Mouse (Mus musculus): ENCODE results near the gene H3f3b.
A peak's percentile ranks its signal among the peaks of the same experiment; 100 is the strongest.
"Not testable (repeated sequence)": the region's sequence is repeated elsewhere in the genome, so short reads cannot be mapped to it uniquely, and the experiment has no call there.

The H3f3b gene

DNA sequence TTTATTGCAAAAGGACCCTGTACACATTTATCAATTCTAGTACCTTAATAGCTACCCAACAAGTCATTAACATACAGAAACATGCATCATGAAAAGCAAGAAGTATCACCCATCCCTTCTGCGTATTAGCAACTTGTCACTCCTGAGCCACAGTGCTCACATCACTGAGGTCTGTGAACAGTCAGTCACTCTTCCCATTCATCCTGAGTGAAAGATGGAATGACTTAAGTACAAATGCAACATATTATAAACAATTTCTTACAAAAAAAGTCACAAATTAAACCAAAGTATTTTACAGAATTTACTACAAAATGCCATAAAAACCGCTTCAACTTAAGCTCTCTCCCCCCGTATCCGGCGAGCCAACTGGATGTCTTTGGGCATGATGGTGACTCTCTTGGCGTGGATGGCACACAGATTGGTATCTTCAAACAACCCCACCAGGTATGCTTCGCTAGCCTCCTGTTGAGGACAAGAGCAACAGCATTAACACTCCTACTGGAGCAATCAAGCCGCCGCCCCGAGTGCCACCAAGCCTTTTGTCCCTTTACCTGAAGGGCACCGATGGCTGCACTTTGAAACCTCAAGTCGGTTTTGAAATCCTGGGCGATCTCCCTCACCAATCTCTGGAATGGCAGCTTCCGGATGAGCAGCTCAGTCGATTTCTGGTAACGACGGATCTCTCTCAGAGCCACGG lies 4.5 kb downstream of the H3f3b start:
- not testable (repeated sequence) for ATAC-seq (ENCODE audit: insufficient number of reproducible peaks, low FRiP score, low TSS enrichment)

DNA sequence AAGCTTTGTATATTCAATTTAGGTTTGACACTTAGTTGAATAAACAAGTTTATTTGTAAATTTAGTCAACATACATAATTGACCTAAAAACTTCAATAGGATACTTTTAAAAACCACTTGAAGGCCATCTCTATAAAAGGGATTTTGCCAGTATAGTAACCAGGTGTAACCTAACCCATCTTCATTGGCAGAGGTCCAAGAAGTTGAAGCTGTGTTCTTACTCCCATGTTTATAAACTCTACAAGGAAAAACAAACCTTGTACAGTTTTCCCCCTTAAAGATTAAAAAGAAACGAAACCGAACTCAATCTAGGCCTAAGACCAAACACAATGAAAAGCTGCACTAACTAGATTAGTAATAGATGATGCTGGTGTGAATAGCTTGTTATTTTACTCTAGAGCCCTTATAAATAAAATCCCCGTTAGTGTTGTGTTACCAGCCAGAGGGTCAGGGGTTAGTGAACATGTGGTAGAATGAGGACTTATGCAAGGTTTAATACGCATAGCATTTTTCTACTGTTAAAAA lies 5.4 kb downstream of the H3f3b start:
- no peak for ATAC-seq (ENCODE audit: insufficient number of reproducible peaks, low FRiP score, low TSS enrichment)

DNA sequence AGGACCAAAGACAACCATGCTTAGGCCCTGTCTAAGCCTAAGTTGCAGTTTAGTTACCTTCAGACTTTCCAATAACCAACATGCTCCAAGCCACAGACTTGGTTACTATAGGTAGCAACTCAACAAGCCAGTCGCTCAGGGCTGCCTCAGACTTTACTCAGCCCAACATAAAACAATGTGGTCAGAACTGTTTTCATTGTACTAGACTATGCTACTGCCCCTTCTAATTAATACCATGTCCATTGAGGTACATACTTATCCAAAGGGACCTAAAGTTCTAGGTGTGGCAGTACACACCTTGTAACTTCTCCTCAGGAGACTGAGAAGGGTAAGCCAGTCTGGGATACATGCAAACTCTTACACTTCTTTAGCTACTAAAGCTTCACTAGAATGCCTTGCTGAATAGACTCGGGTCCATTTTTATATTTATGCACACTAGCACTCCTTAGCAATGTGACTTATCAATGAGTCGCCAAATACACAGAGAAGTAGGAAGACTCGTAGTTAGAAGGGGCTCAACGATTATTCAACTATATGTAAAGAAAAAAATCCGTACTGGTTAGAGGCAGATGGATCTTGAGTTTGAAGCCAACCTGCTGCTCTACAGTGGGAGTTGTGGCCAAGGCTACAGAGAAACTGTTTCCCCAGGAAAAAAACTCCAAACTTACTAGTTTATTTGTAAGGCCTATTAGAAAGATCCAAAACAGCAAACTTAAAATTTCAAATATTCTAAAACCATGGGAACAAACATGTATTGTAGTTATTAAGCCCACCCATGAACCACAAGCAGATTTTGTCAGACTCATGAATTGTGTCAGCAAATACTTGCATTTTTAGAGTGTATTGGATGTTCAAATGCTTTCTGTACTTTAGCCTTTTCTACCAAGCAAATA lies 6.2 kb downstream of the H3f3b start:
- ATAC-seq (ENCODE audit: insufficient number of reproducible peaks, low FRiP score, low TSS enrichment) = no peak

DNA sequence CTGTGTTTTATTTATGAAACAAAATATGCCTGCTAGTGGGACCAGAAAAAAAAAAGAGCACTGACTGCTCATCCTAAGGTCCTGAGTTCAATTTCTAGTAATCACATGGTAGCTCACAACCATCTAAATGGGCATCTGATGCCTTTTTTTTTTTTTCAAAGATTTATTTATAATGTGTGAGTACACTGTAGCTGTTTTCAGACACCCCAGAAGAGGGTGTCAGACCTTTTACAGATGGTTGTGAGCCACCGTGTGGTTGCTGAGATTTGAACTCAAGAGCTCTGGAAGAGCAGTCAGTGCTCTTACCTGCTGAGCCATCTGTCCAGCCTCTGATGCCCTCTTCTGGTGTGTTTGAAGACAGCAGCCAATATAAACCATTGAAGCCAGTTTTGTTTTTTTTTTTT lies 7.2 kb downstream of the H3f3b start:
- ATAC-seq (ENCODE audit: insufficient number of reproducible peaks, low FRiP score, low TSS enrichment) = no peak

DNA sequence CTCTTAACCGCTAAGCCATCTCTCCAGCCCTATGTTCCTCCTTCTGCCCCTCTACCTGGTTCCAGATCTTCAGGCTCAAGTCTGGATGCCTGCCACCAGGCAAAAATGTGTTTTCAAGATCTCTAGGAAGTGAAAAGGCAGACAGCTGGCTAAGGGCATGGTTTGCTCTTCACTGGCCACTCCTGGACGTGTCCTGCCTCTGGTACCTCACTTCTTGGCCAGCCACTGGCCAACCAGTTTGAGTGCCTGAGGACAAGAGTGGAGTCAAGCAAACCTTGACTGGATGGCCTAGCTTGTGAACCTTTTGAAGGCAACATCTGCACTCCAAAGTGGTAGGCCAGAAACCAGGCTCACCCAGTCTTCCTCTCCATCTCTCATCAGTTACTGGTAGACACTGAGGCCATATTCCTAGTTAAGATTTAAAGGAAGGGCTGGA lies 7.8 kb downstream of the H3f3b start:
- ATAC-seq (ENCODE audit: insufficient number of reproducible peaks, low FRiP score, low TSS enrichment) = no peak

DNA sequence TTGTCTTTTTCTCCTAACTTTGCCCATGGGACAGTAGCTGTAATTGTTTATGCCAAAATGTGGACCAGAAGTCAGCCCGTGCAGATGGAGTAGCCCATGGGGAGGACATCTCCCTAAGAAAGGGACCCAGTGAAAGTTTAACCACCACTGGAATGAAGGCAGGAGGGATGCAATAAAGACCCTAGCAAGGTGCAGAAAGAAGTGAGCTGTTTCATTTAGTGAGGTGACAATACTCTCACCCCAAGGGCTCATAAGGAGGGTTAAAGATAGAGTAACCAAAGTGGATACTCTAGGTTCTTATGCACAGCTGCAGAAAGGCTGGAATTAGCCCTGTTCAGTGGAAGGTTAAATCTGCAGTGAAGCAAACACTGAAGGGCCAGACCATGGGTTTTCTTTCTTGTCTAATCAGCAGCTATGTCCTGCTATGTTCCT lies 8.4 kb downstream of the H3f3b start:
- ATAC-seq (ENCODE audit: insufficient number of reproducible peaks, low FRiP score, low TSS enrichment) = no peak

DNA sequence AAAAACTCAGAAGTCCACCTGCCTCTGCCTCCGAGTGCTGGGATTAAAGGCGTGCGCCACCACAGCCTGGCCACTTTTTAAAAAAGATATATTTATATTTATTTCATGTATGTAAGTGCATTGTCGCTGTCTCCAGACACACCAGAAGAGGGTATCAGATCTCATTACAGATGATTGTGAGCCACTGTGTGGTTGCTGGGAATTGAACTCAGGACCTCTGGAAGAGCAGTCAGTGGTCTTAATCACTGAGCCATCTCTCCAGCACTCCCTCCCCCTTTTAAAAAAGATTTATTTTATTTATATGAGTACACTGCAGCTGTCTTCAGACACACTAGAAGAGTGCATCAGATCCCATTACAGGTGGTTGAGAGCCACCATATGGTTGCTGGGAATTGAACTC lies 8.9 kb downstream of the H3f3b start:
- not testable (repeated sequence) for ATAC-seq (ENCODE audit: insufficient number of reproducible peaks, low FRiP score, low TSS enrichment)

DNA sequence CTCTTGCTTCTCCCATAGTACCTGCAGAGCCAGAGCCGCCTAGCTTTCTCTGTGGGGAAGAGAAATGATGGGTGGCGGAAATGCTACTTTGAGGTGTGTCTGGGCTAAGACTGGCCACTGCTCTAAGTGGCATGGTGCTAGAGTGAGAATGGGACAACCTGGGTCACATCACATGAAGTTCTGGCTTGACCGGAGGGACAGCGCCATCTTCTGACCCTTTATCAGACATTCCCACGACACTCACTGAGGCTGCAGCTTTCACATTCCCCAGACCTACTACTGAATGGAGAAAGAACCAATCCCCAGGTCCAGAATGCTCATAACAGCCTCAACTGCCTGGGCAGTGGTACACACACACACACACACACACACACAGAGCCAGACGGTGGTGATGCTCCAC lies 9.7 kb downstream of the H3f3b start:
- ATAC-seq (ENCODE audit: insufficient number of reproducible peaks, low FRiP score, low TSS enrichment) = peak; percentile 40; the same call in 1 of the 2 replicates

DNA sequence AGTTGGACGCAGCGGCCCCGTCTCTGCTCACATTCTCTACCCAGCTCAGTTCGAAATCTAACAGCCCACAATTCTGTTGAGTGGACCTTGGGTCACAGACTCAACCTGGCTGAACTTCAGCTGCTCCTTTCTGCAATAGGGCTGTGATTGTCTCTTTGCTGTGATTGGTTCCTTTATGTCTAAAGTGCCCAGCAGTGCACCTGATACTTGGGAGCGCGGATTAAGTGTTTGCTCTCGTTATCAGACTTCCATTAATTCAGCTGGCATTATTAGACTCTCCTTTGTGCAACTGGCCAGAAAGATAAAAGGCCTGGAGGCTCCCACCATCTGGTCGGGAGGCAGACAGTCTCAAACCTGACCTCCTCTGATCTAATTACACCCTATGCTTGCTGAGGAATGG lies 12.9 kb downstream of the H3f3b start:
- no peak for ATAC-seq (ENCODE audit: insufficient number of reproducible peaks, low FRiP score, low TSS enrichment)

DNA sequence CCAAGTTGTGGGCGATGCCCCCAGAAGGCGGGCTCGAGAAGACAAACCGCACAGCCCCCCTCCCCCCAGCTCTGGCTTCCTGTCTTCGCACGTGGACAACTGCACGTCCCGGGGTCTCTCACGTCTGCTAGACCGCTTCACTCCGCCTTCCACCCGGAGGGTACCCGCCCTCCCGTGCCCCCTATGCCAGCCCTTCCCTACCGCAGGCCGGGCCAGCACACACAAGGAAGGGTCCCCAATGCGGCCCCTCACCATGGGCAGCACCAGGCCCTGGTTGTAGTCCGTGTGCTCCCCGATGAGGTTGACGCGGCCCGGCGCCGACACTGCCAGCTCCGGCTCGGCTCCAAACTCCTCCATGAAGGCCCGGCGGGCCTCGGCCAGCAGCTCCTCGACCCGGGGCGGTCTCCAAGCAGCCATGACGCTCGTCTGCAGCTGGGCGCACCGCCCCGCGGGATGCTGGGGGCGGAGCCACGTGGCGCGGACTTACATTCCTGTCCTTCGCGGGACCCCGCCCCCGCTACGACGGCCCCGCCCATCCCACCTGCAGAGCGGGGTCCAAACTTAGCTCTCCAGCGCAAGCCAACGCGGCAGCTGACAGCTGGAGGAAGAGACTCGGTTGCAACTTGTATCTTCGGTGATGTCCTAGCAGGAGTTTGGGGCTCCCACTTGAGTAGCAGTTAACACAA lies 15.4 kb downstream of the H3f3b start, which contains the start of gene Galk1:
TSS of gene Galk1 (minus strand) at position 458 of the 686 bp plus-strand sequence.
- ATAC-seq (ENCODE audit: insufficient number of reproducible peaks, low FRiP score, low TSS enrichment) = no peak

DNA sequence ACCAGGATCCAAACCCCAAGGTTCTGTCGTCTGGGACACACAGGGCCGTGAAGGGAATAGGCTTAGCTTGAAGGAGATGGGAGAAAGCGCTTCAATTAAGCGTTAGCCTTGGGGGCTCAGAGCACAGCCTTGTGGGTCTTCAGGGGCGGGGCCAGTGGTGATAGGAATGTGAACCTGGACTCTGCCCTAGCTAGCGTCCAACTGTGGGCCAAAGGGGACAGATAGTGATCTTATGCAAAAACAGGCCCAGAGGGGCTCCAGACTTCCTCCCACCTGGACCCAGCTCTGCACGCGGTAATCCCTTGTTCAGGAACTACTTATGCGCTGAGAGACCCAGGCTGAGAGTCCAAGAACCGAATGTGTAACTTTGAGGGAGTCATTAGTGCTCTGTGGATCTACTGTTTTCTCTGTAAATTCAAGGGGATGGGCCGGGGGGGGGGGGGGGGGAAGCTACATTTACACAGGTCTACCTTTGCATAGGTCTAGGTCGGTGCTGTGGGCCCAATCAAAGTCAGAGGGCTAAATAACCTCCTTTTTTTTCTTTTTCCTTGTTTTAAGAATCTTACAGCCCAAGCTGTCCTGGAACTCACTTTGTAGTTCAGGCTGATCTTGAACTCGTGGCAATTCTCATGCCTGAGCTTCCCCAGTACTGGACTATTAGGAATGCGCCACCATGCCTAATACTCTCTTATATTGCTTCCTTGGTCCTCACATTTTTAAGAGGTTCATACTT lies 16.1 kb downstream of the H3f3b start:
- no peak for ATAC-seq (ENCODE audit: insufficient number of reproducible peaks, low FRiP score, low TSS enrichment)

DNA sequence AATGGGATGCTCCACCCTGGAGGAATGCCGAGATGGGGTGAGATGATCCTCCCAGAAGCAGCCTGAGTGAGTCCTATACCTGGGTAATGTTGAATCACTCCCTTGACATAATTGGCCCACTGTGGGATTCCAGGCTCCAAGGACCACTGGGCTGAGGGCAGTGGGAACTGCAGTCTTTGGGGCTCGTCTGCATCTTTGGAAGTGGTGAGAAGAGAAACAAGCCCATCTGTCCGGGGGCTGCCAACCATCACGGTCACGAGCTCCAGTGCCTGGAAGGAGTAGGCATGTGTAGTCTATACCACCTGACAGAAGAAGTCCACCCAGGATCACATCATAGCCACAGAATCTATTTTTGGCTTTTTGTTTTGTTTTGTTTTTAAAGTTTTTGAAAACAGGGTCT lies 16.8 kb downstream of the H3f3b start:
- no peak for ATAC-seq (ENCODE audit: insufficient number of reproducible peaks, low FRiP score, low TSS enrichment)

DNA sequence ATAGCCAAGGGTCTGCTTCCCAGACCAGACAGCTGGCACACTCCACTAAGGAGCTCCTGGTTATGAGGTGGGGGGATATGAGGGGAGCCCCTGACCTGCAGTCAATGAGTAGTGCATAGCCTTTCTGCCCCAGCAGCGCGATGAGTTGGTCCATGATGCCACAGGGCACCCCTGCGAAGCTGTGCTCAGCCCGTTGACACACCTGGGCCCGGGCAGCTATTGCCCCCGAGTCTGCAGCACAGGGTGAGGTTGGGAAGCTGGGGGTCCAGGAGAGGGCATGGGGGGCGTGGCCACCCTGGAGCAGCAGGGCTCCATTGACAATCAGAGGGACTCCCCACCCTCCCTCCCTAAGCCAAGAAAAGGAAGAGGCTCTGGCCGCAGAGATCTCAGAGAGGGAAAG lies 17.6 kb downstream of the H3f3b start:
- no peak for ATAC-seq (ENCODE audit: insufficient number of reproducible peaks, low FRiP score, low TSS enrichment)

DNA sequence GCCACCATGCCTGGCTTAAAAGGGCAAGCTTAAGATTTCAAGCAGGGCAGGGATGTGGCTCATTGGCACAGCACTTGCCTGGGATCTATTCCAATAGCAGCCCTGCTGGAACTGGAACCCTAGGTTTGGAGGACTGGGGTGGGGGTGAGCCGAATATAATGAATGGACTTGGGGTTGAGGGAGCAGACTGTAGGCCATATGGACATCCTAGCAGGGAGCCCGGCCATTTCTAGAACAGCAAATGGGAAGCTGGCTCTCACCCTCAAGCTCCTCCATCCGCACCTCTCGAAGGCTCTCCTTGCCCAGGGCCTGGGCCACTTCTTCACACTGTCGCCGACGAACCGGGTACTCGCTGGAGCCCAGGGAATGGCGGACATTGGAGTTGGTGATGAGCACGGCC lies 18.1 kb downstream of the H3f3b start:
- ATAC-seq (ENCODE audit: insufficient number of reproducible peaks, low FRiP score, low TSS enrichment) = peak; percentile 79

DNA sequence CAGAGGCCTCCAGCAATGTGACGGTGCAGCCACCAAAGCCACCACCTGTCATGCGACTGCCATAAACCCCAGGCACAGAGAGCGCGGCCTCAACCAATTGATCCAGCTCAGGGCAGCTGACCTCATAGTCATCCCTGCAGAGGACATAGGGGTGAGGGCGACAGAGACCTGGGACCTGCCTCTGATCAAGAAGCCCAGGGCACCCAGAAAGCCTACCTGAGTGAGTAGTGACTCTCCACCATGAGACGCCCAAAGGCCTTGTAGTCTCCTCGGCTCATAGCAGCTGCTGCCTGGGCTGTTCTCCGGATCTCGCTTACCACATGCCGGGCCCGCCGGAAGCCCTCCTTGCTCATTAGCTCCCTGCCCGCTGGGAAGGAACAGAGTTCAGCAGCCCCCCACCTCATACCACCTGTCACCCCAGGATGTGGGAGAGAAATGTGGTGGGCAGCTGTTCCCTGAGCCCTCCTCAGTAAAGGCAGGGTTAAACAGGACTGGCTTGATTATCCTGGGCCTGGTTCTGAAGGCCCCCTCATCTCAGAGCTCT lies 18.9 kb downstream of the H3f3b start:
- no peak for ATAC-seq (ENCODE audit: insufficient number of reproducible peaks, low FRiP score, low TSS enrichment)

DNA sequence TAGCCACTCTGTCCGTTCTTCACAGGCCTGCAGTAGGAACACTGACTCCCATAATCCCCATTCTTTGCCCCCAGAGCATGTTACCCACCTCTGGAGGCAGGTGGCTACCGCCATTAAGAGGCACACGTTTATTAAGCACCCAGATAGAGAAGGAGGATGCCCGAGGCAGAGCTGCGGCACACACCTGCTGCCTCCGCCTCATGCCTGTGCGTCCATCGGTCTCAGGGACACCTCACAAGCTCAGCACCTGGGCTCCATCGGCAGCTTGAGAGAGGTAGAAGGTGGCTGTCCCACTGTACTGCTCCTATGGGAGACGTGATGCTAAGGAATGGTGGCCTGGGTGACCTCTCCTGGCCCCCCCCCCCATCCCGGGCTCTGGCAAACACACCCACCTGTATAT lies 19.4 kb downstream of the H3f3b start:
- no peak for ATAC-seq (ENCODE audit: insufficient number of reproducible peaks, low FRiP score, low TSS enrichment)

DNA sequence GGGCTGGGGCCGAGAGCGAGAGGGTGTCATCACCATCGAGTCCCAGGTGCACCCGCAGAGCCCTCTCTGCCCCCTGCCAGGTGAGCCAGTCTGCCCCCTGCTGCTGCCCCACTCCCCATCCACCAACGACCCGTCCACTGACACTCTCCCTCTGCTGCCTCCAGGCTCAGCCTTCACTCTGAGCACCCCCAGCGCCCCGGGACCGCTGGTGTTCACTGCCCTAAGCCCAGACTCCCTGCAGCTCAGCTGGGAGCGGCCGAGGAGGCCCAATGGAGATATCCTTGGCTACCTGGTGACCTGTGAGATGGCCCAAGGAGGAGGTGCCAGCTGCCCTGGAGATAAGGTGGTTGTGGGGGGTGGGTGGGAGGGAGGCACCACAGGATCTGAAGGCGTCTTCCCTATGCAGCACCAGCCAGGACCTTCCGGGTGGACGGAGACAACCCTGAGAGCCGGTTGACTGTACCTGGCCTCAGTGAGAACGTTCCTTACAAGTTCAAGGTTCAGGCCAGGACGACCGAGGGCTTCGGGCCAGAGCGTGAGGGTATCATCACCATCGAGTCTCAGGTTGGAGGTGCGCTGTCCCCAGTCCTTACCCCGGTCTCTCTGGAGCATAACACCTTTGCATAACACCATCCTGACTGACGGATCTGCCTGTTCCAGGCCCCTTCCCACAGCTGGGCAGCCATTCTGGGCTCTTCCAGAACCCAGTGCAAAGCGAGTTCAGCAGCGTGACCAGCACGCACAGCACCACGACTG lies 20.5 kb downstream of the H3f3b start:
- ATAC-seq (ENCODE audit: insufficient number of reproducible peaks, low FRiP score, low TSS enrichment) = no peak

DNA sequence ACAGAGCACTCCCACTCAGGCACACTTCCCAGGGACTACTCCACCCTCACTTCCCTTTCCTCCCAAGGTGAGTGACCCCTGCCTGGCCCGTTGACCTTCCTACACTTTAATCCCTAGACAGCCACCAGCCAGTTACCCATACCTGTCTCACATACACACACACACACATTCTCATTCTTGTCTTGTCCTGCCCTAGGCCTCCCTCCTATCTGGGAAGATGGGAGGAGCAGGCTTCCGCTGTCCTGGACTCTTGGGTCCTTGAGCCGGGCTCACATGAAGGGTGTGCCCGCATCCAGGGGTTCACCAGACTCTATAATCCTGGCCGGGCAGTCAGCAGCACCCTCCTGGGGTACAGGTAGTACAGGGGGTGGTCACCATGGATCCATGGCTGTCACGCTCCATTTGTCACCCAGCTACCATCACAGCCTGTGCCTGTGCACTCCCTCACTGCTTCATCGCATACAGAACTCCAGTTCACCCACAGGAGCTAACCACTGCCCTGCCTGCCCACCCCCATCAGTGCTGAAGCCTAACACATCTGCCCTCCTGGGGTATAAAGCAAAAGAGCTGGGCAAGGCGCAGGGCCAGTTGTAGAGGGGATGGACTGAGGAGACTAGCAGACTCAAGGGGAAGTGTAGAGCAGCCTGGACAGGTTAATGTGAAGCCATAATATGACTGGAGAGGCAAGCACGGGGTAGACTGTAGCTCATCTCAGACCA lies 21.9 kb downstream of the H3f3b start:
- ATAC-seq (ENCODE audit: insufficient number of reproducible peaks, low FRiP score, low TSS enrichment) = no peak
